Mouse (Mus musculus) midbrain, embryonic 12.5 days (tissue): Measurements from ENCODE around the gene Ctcfl. TPM values are rescaled to one million over a fixed set of nuclear protein-coding genes. Genes with fewer than 3 reads are reported as not detected.

ENCODE experiments used
- polyA plus RNA-seq: library from polyadenylated mRNA; unstranded; fragments of >200 nt; fragmentation: Nextera tagmentation; extraction: Ambion mirVana; gene quantifications from 2 replicates; pipeline ENCODE4 v1.2.1, GENCODE M21; 2016

Gene Ctcfl
- polyA plus RNA-seq, 1 experiment from 2014 or later, result not detected

Other genes with a start within 250 kb of the Ctcfl start
- gene Bmp7, start 179.2 kb downstream of the Ctcfl start, polyA plus RNA-seq, result 16.8 and 17.5 TPM in 2 replicates
- gene Spo11, start 141.8 kb downstream of the Ctcfl start, polyA plus RNA-seq, result 0.59 and 0.82 TPM in 2 replicates
- gene Rae1, start 119.4 kb downstream of the Ctcfl start, polyA plus RNA-seq, result 122 and 126 TPM in 2 replicates
- gene Rbm38, start 99.0 kb downstream of the Ctcfl start, polyA plus RNA-seq, result 58.0 and 61.4 TPM in 2 replicates
- not detected in 2 replicates for gene Pck1, start 33.5 kb upstream of the Ctcfl start, polyA plus RNA-seq
- 0.63 and 0.80 TPM in 2 replicates for gene Zbp1, start 99.4 kb upstream of the Ctcfl start, polyA plus RNA-seq
- 4.6 and 4.8 TPM in 2 replicates for gene Pmepa1, start 157.0 kb upstream of the Ctcfl start, polyA plus RNA-seq